8 mouse cellular contexts compared by ENCODE assay signal in the genomic region with DNA sequence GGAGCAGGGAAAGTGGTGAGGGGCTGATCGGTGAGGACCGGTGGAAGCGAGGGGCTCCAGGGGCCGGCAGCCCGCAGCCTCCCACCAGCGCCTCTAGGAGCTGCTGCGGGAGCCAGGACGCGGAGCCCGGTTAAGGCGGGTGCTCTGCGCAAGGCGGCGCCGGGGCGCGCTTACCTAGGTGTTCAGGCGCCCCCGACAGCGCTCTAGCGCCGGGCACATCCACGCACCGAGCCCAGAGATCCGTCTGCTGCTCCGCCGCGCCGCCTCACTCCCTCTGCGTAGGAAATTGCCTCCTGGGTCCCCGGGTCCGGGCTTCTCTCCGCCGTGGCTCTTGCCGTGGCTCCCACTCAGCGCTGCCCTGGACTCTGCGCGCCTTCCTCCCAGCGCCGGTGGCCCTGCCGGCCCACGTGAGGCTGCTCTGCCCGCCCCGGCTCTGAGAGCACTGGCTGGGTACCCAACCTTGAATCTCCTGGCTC. TPM values are rescaled to one million over a fixed set of nuclear protein-coding genes. Genes with fewer than 3 reads are reported as not detected.
DNase-seq lines count a peak whose midpoint lies in the region; ATAC-seq and TF ChIP-seq lines count a peak whose summit lies in the region.

A gene (minus strand): TSS at position 371 of the 476 bp plus-strand sequence.

- ATAC-seq in lung, postnatal 0 days = peak; percentile 53
- peak; percentile 71 for ATAC-seq in intestine, embryonic 15.5 days
- ATAC-seq in liver, embryonic 12.5 days = no peak

- WGBS in lung, postnatal 0 days = 3% methylated on average over 23 of the region's 44 CpGs
- WGBS in embryonic facial prominence, embryonic 10.5 days = under 1% methylated on average over 44 of the region's 44 CpGs
- under 1% methylated on average over 44 of the region's 44 CpGs for WGBS in intestine, embryonic 15.5 days
- WGBS in liver, embryonic 12.5 days (ENCODE audit: insufficient replicate concordance) = 3% methylated on average over 44 of the region's 44 CpGs

- H3K9me3 ChIP-seq in lung, postnatal 0 days (ENCODE audit: low read length) = no peaks in the 10 kb centered on the region
- no peaks in the 10 kb centered on the region for H3K9me3 ChIP-seq in embryonic facial prominence, embryonic 10.5 days
- H3K9me3 ChIP-seq in intestine, embryonic 15.5 days = no peaks in the 10 kb centered on the region
- H3K9me3 ChIP-seq in liver, embryonic 12.5 days (replicated peaks) = 0 out of 2 replicates have a peak, but pooled peaks cover 3% of the 10 kb centered on the region

- H3K4me3 ChIP-seq in lung, postnatal 0 days (ENCODE audit: low read depth, low read length) = peak within 1 kb of the TSS; percentile 20
- H3K4me3 ChIP-seq in embryonic facial prominence, embryonic 10.5 days = peak within 1 kb of the TSS; percentile 66
- peak within 1 kb of the TSS; percentile 40 for H3K4me3 ChIP-seq in intestine, embryonic 15.5 days (replicated peaks)
- peak within 1 kb of the TSS; percentile 32 for H3K4me3 ChIP-seq in liver, embryonic 12.5 days

- no peak for DNase-seq in lung, postnatal 0 days (ENCODE audit: low spot score)
- no peak for DNase-seq in lung, postnatal 4 days
- DNase-seq in embryonic facial prominence, embryonic 10.5 days (ENCODE audit: low spot score) = peak; percentile 66
- DNase-seq in right cerebral cortex, postnatal 25 days = peak; percentile 48
- no peak for DNase-seq in urinary bladder, postnatal 25 days (ENCODE audit: low spot score)
- DNase-seq in gastrocnemius, postnatal 4 days (ENCODE audit: low spot score in 2 of 2) = no peak

- no peak for TF ChIP-seq EP300 in lung, postnatal 0 days (IDR thresholded peaks at IDR 0.05)

- H3K9ac ChIP-seq in lung, postnatal 0 days (replicated peaks; ENCODE audit: low read depth) = no peak within 1 kb of the TSS
- H3K9ac ChIP-seq in intestine, embryonic 15.5 days = peak within 1 kb of the TSS; percentile 39
- H3K9ac ChIP-seq in liver, embryonic 12.5 days = peak within 1 kb of the TSS; percentile 14; the same call in 1 of the 2 replicates

- H3K27ac ChIP-seq in lung, postnatal 0 days (ENCODE audit: low read length) = no peak within 1 kb of the TSS
- H3K27ac ChIP-seq in embryonic facial prominence, embryonic 10.5 days (replicated peaks) = peak within 1 kb of the TSS; percentile 70
- H3K27ac ChIP-seq in intestine, embryonic 15.5 days = no peak within 1 kb of the TSS
- H3K27ac ChIP-seq in liver, embryonic 12.5 days = no peak within 1 kb of the TSS

- peaks cover 7% of the 10 kb centered on the region for H3K4me1 ChIP-seq in lung, postnatal 0 days (ENCODE audit: insufficient read depth, low read depth, low read length)
- H3K4me1 ChIP-seq in embryonic facial prominence, embryonic 10.5 days = peaks cover 30% of the 10 kb centered on the region
- H3K4me1 ChIP-seq in intestine, embryonic 15.5 days (replicated peaks) = peaks cover 9% of the 10 kb centered on the region; the same call in 1 of the 2 replicates
- peaks cover 11% of the 10 kb centered on the region for H3K4me1 ChIP-seq in liver, embryonic 12.5 days

- H3K27me3 ChIP-seq in lung, postnatal 0 days (replicated peaks; ENCODE audit: insufficient read depth, low read length) = peaks cover 11% of the 10 kb centered on the region; the same call in 1 of the 2 replicates
- H3K27me3 ChIP-seq in embryonic facial prominence, embryonic 10.5 days (replicated peaks; ENCODE audit: low read depth, poor library complexity, severe bottlenecking) = peaks cover 74% of the 10 kb centered on the region
- H3K27me3 ChIP-seq in intestine, embryonic 15.5 days (replicated peaks) = peaks cover 46% of the 10 kb centered on the region
- peaks cover 90% of the 10 kb centered on the region for H3K27me3 ChIP-seq in liver, embryonic 12.5 days (replicated peaks)

- TF ChIP-seq CTCF in lung, postnatal 0 days (IDR thresholded peaks at IDR 0.05) = no peak

- peak within 1 kb of the TSS; percentile 56 for H3K4me2 ChIP-seq in lung, postnatal 0 days (replicated peaks; ENCODE audit: low read depth, low read length)
- H3K4me2 ChIP-seq in intestine, embryonic 15.5 days (replicated peaks) = peak within 1 kb of the TSS; percentile 83
- H3K4me2 ChIP-seq in liver, embryonic 12.5 days = peak within 1 kb of the TSS; percentile 61

- no peaks in the 10 kb centered on the region for H3K36me3 ChIP-seq in lung, postnatal 0 days (ENCODE audit: insufficient read depth, low read length)
- H3K36me3 ChIP-seq in embryonic facial prominence, embryonic 10.5 days (replicated peaks) = no peaks in the 10 kb centered on the region
- no peaks in the 10 kb centered on the region for H3K36me3 ChIP-seq in intestine, embryonic 15.5 days
- H3K36me3 ChIP-seq in liver, embryonic 12.5 days = no peaks in the 10 kb centered on the region

RNA-seq across cellular contexts. Expression of the gene that starts here (rescaled TPM):
- 0.04 and 0.10 TPM in 2 replicates for polyA plus RNA-seq in lung, postnatal 0 days (2015; fragmentation: Nextera tagmentation; extraction: Ambion mirVana)
- 1.6 and 2.5 TPM in 2 replicates for polyA plus RNA-seq in embryonic facial prominence, embryonic 10.5 days (2016; fragmentation: Nextera tagmentation; extraction: Ambion mirVana)
- 5.7 and 6.3 TPM in 2 replicates for polyA plus RNA-seq in intestine, embryonic 15.5 days (2015; fragmentation: Nextera tagmentation; extraction: Ambion mirVana)
- 0.10 and 0.17 TPM in 2 replicates for polyA plus RNA-seq in liver, embryonic 12.5 days (2016; fragmentation: Nextera tagmentation; extraction: Ambion mirVana)
- under 1 TPM in 1 of 2 experiments, not detected in 1; 0.10 TPM for total RNA-seq in gastrocnemius, postnatal 4 days (2021)

Comparison
In these comparisons a context has a peak if more than half of its experiments do, and no peak if none do; other contexts are left out.
1. Peak in ATAC-seq, H3K4me3 ChIP-seq and H3K4me2 ChIP-seq in lung, postnatal 0 days; RNA of the gene not detected or under 1 TPM.
2. DNase-seq: peak in embryonic facial prominence, embryonic 10.5 days (single experiment) and right cerebral cortex, postnatal 25 days (single experiment); none in lung, postnatal 0 days (single experiment), lung, postnatal 4 days (0 of 2), urinary bladder, postnatal 25 days (single experiment) and gastrocnemius, postnatal 4 days (0 of 2).
3. Peak in every context shown above with its lines, with median percentiles within 50 percentile points of each other: H3K4me2 ChIP-seq and H3K4me3 ChIP-seq.